Mouse (Mus musculus) lung, adult 2 months (tissue): Measurements from ENCODE around the gene Usp22.

ENCODE experiments used
- CTCF ChIP-seq: fragments of 200-500 bp; IDR thresholded peaks from 2 replicates; pipeline ENCODE4 v1.5.1; 2011; ENCODE audit warnings: mild to moderate bottlenecking, low read length, control low read depth; ENCODE audit not compliant: insufficient read depth
- POLR2A ChIP-seq: fragments of 200-500 bp; IDR thresholded peaks from 2 replicates; pipeline ENCODE4 v1.6.1; 2011; ENCODE audit warnings: low read depth, mild to moderate bottlenecking, control low read depth, low read length, borderline replicate concordance; ENCODE audit errors: extremely low read depth

DNA sequence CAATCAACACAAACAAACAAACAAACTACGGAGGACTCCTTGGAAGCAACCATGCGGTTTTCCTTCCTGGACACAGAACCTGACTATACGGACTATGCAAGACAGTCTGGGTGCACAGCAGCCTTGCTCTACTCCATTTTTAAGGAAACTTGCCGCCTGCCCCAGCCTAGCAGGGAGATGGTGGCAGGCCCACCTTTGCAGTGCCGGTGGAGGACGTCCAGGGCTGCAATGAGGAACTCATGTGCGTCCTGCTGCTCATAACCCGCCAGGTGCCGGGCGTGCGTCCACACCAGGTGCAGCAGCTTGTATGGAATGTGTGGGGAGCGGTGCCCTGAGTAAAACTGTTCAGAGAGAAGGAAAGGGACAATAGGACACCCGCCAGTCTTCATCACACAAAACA is 13.7 kb downstream of the Usp22 start:
- no peak for TF ChIP-seq CTCF
- TF ChIP-seq POLR2A, result no peak
